Mouse (Mus musculus) frontal cortex, postnatal 36 days (tissue): ENCODE results near the gene Stxbp2.

Experiments
- DNase-seq, 2 experiments: peaks; one replicate each; pipeline ENCODE4 v3.0.0; 2022; ENCODE audit warnings: low spot score in 2 of 2

Stxbp2 gene

DNA sequence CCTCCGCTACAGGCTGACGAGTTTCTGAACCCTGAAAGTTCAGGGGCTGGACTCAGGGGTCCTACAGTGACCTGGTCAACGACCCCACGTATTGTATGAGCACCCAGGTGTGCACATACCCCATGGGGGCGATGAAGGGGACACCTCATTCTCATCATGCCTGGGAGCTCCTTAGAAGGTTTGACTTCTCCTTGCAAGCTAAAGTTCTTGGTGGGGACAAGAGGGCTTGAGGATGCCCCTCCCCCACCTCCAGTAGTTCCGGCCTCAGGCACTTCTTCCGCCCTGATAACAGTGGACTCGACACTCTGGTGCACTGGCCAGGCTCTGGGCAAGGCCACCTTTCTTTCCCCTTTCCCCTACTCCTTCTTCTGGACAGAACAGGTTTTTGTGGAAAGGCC lies 722 bp downstream of the Stxbp2 start:
- DNase-seq = no peak

DNA sequence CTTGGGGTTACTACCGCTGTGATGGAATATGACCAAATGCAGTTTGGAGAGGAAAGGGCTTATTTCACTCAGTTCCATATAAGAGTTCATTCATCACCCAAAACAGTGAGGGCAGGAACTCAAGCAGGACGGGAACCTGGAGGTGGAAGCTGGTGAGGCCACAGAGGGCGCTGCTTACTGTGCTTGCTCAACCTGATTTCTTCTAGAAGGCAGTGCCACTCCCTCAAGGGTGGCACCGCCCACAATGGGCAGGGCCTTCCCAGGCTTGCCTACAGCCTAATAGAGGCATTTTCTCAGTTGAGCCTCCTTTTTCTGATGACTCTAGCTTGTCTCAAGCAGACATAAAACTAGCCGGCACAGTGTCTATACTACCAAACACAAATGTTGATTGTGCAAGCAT lies 15.0 kb downstream of the Stxbp2 start:
- DNase-seq = no peak

DNA sequence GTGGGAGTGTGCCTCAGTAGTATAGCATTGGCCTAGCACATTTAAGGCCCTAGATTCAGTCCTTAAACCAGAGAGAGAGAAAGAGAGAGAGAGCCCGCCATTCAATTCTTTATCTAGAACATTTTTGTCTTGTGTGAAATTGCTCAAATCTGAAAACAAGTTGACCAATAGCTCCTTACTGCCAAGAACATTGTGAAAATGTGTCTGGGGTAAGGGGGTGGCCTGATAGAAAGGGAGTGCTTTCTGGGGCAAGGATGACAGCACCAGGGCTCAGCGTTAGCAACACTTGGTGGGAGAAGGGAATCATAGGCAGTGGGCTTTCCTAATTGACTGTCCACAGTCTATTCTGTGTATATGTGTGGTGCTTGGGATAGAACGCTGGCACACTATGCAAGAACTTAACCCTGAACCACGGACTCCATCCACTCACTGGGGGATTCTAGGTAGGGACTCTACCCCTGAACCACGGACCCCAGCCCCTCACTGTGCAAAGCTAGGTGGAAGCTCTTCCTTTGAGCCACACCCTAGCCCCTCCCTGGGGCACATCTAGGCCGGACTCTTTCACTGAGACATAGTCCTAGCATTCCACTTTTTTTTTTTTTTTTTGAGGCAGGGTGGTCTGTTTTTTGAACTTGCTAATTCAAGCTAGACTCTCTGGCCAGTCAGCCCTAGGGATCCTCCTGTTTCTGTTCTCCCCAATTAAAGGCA lies 16.2 kb downstream of the Stxbp2 start:
- DNase-seq = no peak

DNA sequence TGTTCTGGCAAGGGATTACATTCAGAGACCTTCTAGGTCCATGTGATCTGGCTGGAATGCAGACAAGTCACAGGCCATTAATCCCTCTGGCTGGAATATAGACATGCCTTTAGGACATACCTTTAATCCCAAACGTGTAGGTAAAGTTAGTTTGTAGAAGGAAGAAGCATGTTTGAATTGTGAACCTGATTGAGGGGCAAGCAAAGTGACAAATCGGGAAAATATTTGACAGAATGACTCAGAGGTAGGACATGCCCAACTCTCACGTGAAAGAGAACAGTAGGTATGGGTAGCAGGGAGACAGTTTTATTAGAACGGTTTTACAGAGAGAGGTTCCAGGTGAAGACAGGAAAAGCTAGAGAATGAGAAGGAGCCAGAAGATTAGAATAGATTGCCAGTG lies 16.8 kb downstream of the Stxbp2 start:
- no peak for DNase-seq

DNA sequence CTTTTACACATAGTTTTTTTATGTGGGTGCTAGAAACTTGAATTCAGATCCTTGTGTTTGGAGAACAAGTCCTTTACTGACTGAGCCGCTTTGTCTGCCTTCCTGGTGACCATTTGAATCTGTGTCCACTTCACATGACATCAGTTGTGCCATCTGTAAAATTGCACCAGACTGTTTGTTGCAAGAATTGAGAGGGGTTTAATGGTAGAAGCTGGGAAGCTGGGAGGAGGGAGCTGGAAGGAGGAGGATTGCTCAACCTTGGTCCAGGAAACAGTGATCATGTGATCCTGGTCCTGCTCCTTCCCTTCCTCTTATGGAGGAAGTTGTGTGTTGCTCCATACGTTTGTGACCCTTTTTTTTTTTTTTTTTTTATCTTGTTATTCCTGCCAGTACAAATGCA lies 17.5 kb downstream of the Stxbp2 start:
- DNase-seq = no peak

DNA sequence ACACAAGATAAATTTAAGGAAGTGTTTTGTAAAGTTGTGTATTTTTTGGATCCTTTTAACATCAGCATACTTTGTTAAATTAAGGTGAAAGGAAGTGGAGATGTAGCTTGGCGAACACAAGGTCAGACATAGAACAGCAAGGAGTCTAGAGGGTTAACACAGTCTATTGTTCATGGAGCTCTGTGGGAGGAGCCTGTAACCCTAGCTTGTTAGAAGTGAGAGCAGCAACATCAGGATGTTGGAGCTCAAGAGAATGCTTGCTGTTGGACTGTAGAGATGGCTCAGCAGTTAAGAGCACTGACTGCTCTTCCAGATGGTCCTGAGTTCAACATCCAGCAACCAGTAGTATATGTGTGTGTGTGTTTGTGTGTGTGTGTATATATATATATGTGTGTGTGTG lies 18.2 kb downstream of the Stxbp2 start:
- DNase-seq = no peak

DNA sequence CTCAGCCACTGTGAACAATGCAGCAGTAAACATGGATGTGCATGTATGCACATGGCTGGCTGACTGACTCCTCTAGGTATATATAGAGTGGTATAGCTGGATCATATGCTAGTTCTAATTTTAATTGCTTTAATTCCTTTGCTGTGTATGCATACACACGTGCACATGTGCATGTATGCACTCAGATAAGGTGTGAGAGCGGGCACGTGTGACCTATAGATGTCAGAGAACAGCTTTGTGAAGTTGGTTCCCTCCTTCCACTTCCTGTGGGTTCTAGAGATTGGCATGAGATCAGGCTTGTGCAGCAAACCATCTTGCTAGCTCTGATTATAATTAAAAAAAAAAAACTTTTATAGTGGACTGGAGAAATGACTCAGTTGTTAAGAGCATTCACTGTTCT lies 22.1 kb downstream of the Stxbp2 start:
- no peak for DNase-seq

DNA sequence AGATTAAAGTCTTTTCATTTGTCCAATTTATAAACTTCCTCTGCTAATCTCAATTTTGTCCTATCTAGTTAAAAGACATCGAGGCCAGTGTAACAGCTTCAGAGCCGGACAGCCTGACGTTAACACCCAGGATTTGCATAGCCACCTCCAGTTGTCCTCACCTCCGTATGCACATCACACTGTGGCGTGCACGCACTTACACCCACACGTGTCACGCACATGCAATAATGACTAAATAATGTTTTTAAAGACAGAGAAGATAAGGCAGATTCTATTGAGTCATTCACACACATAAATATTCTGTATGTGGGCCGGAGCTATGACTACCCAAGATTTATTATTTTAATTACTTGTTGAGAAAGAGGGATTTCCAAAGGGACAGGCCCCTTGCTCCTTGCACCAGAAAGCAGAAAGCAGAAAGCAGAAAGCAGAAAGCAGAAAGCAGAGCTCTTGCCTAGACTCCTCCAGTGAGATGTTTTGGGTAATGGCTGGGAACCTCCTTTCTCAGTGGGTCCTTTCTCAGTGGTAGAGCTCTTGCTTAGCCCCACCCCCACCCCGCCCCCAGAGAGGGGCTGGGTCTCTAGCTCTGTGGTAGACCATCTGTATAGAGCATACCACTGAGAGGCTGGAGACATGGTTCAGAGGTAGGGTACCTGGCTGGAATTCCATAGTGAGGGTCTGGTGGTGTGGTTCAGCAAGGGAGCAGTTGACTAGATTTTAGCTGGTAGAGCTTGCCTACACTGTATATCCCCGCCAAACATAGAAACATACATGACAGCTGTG lies 24.2 kb downstream of the Stxbp2 start:
- DNase-seq = no peak

DNA sequence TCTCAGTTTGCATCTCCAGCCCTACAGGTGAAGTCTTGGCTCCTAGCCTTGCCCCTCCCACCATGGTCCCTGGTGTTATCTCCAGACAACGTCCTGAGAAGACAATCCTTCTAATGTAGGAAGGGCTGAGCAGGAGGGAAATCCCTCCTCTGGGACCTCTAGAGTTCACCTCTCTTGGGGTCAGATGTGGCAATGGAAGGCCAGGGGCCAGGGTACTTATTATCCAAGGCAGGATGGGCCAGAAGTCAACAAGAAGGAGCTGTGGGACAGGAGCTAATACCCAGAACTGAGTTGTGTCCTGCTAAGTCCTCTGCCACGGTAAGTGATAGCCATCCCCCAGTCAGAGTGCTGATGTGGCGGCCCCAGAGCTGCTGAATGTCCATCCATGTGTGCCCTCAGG lies 24.8 kb downstream of the Stxbp2 start, which contains the start of gene Retn:
Gene Retn (plus strand): TSS at position 245 of the 400 bp plus-strand sequence.
- no peak for DNase-seq

DNA sequence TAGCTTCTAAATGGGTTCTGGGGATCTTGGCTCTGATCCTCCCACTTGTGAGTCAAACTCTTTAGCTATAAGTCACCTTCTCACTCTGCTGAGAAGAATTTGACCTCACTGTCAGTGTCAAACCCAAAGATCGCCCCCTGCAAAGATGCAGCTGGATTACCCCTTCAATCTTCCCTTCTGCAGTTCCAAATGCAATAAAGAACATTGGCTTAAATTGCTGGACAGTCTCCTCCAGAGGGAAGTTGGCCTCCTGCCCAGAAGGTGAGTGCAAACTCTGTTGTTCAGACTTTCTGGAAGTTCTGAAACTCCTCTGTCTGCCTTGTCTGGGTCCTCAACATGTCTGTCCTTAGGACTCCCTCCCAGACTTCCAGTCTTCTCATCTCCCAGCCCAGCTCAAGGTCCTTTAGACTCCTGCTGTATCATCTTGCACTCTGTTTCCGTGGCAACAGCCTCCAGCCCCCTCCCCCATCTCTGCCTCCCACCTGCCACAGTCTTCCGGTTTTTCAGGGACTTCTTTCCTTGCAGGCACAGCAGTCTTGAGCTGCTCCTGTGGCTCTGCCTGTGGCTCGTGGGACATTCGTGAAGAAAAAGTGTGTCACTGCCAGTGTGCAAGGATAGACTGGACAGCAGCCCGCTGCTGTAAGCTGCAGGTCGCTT lies 26.1 kb downstream of the Stxbp2 start:
- DNase-seq = peak; percentile 30 to 34

DNA sequence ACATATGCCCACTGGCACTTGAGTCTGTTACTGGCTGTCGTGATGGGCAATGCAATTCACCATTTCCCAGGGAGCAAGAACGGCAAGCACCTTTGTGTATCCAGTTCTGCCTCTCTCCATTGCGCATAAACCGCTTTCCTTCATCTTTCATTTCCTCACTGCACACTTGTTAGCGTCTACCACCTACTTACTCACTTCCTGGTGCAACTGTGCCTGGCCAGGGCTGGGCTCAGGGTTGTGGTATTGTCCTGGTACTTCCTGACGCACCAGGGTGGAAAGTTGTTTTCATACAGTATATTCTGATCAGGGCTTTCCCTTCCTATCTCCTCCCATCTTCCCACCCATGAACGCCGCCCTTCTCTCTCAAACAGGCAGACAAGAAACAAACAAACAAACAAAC lies 30.1 kb downstream of the Stxbp2 start:
- DNase-seq = no peak

DNA sequence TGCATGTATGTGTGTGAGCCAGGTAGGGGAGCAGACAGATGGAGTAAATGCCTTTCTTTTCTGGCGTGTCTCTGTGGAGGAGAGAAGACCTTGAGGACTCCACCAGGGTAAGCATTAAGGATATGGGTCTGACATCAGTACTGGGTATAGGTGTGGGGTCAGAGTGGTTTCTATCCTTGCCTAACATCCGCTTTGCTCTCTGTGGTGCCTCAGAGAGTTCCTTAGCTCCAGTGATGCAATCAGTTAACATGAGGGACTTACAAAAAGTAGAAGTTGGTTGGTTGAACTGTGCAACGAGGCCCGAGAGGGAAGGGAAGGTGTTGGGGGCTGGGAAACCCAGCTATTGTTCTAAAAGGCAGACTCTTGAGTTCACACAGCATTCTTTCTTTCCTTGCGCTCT lies 33.6 kb downstream of the Stxbp2 start:
- DNase-seq = no peak

DNA sequence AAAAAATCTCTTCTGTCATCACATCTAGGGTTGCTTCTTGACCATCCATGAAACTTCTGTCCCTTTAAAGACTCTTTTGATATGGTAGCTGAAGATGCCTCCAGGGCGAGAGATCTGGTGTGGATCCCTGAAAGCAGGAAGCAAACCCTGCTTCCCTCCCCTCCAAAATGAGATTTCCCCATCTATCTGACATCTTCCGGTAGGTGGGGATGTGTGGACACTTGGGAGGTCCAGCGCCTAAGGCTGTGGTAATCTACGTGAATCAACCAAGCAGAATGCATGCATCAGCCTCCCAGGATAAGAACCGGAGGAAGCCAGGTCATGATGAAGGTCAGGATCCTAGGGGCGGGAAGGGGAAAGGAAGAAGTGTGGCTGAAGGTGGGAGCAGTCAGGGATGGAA lies 34.8 kb downstream of the Stxbp2 start, which contains the start of gene Mcemp1:
Gene Mcemp1 (plus strand): TSS at position 248 of the 400 bp plus-strand sequence.
- no peak for DNase-seq

DNA sequence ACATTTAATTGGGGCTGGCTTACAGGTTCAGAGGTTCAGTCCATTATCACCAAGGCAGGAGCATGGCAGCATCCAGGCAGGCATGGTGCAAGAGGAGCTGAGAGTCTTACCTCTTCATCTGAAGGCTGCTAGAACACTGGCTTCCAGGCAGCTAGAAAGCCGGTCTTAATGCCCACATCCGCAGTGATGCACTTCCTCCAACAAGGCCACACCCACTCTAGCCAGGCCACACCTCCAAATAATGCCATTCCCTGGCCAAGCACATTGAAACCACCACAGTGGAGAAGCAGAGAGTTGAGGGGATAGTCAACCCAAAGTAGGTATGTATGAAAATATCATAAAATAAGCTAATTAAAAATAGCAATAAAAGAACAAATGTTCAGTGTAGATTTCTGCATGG lies 39.6 kb downstream of the Stxbp2 start:
- DNase-seq = no peak

DNA sequence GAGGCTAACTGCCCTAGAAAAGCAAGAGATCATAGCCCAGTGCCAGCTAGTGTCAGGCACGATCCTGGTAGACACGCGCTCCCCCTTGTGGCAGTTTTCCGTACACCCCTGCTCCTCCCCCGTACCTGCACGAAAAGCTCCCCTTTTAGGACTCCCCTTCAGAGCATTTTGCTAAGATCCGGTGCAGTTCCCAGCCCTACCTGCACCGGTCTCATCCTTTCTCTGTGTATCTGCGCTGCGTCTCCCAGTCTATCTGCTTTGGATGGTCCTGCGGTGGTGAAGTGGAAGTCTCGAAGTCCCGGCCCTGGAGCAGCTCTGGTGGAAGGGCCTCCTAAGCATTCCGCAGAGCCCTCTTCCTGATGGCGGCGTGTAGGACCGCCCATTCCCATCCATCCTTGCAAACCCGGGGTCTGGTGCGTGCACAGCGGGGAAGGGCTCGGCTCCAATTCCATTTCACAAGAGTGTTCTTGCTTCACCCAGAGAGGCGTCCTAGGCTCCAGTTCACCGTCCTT lies 41.3 kb downstream of the Stxbp2 start, which contains the start of gene Fcor:
Gene Fcor (minus strand): TSS at position 383 of the 512 bp plus-strand sequence.
- peak; percentile 91 for DNase-seq

DNA sequence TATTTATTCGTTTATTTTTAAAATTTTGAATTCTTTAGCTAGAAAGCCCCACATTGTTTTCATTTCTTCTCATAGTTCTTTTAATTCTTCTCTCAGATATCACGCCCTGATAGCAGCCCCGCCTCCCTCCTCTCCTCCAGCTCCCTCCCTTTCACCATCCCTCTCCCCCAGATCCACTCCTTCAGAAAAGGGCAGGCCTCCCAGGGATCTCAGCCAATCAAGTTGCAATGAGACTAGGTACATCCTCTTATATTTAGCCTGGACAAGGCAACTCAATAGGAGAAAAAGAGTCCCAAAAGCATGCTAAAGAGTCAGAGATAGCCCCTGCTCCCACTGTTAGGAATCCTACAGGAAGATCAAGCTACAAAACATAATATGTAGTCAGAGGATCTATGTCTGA lies 43.9 kb downstream of the Stxbp2 start:
- no peak for DNase-seq

DNA sequence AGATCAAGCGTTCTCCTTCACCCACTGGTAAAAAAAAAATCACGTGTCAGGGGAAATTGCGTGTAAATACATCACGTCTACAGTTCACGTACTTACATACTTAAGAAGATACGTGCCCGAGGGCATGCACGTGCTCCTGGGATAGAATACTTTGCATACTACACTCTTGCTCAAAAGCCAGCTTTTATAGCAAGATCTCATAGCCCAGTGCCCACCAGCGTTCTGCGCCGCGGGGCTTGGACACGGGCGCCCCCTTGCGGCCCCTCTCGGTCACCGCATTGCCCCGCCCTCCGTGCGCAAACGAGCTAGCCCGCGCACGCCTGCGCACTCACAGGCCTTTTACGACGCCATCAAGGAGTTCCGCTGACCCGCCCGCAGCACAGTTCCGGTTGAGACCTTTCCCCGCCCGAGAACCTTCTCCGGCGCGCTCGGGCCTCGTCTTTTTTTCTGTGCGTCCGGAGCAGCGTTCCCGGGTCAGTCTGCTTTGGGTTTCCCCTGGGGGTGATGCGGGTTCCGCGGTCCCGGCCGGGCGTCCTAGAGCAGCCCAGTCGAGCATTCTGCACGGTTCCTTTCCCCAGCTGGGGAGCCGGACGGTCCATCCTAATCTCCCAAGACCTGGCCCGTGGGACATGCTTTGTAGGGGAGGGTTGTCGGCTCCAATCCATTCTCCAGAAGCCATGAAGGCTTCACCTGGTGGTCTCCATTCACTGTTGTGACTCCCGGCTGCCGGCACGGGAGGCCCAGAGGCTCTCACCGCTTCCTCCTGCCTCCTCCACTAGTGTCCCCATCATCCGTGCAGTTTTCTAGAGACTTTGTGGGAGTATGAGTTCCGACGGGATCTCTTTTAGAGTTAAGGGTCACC lies 45.6 kb downstream of the Stxbp2 start, which contains the start of gene Trappc5:
Gene Trappc5 (plus strand): TSS at position 169 of the 862 bp plus-strand sequence.
- DNase-seq = peak; percentile 95 to 97

DNA sequence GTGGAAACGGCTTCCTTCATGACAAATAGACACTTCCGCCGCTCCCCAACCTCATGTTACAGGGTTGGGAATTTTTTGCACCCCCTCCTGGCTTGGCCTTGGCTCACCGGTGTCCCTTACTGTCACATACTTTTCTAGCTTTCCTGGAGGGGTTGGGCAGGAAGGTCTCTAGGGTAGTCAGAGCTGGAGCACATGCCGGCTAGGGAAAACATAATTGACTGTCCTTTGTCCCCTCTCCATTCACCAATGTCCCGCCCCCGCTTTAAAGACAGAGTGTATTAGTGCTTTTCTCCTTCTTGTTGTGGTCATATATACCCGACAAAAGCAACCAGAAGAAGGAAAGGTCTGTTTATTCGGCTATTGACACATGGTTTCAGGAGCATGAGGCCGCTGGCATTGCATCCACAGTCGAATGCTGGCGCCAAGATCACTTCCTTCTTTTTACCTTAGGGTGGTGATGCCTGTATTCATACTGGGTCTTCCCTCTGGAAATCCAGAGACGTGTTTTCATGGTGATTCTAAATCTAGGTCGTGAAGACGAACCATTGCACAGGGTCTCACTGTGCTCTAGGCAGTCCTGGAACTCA lies 46.3 kb downstream of the Stxbp2 start:
- DNase-seq = no peak

DNA sequence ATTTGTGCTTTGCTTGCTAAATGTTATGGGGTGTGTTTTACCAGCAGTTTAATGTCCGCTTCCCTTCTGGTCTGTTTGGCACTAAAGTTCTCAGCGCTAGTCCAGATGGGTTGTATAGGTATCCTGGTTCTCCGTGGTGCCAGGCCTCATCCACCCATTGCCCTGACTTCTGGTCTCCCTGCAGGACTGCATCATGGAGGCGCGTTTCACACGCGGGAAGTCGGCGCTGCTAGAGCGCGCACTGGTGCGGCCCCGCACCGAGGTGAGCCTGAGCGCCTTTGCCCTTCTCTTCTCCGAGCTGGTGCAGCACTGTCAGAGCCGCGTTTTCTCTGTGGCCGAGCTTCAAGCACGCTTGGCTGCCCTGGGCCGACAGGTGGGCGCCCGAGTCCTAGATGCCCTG lies 48.1 kb downstream of the Stxbp2 start:
- no peak for DNase-seq

DNA sequence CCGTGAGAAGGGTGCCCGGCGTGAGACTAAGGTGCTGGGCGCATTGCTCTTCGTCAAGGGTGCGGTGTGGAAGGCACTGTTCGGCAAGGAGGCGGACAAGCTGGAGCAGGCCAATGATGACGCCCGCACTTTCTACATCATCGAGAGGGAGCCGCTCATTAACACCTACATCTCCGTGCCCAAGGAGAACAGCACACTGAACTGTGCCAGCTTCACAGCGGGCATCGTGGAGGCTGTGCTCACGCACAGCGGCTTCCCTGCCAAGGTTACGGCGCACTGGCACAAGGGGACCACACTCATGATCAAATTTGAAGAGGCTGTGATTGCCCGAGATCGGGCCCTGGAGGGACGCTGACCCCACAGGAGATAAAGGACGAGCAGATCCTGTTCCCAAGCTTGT lies 48.5 kb downstream of the Stxbp2 start:
- no peak for DNase-seq

DNA sequence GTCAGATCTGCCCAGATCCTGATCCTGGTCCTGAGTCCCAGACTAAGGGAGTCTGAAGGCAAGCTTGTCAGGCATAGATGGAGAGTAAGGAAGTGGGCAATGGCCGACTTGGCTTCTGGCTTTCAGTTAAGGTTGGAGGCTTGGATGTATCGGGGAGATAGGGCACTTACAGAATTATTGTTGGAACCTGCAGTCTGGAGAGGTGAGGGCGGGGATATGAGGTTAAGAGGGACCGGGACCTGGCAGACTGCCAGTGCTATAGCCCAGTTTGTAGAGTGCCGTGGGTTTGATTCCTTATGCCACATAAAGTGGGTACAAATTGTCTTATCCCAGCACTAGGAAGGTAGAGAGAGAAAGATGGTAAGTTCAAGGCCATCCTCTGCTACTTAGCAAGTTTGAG lies 48.9 kb downstream of the Stxbp2 start:
- DNase-seq = no peak
